Mouse (Mus musculus): ENCODE measurements at regions not wholly inside any gene's neighbourhood (a gene's known extent, or its start where the extent isn't known, plus 50 kb on each side); places are given as distances from the start of the nearest gene placed in this dataset.
"Not testable (repeated sequence)": the region's sequence is repeated elsewhere in the genome, so short reads cannot be mapped to it uniquely, and the experiment has no call there.

DNA sequence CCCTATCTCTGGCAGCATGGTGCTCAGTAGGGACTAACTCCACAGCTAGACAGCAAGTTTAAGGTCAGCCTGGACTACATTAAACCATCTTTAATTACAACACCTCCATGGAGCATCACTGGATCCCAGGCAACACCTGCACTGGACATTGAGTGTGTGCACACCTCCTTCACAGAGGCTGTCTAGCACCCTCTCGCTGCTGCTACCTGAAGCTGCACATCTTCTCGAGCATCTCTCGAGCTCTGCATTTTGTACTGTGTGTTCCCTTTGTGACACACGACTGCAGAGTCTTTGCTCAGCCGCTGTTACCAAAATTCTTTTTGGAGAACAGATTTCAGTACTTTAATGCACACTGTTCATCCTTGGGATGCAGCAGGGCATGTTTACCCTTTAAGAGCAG, 212.2 kb upstream of the Smim15 start:
- no peak for DNase-seq (ENCODE audit: low spot score)

DNA sequence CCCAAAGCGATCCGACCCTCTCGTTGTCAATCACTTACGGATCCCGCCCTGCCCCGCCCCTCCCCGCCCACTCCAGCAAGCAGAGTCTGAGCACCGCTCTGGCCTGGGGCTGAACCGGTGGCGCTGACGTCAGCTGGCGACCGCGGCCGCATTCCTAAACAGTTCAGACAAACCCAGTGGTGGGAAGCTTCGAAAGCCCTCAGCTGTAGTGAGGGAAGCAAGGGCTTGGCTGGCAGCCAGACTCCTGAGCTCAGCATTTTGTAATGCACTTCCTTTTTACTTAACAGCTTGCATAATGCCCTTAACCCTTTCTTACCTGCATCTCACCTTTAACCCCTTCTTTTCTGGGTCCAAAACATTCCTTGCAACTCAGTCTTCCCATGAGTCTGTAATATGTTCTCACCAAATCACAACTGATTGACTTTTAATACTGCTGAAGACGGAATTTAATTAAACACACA, 213.0 kb upstream of the Smim15 start:
- DNase-seq (ENCODE audit: low spot score) = peak; percentile 94

DNA sequence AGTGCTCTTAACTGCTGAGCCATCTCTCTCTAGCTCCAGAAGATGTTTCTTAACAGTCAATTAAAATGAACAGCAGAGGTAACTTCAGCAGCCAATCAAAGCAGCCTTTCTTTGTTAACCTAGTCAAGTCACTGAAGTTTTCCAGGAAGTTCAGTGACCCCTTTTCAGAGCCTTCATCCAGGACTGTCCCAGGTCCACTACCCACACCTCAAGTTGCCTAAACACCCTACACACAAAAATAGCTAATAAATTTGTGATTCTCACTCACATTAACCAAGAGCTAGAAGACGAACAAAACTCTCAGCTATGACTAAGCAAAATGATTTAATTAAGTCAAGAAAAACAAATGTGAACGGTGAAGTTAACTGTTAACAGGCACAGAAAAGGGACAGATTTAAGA, 214.0 kb upstream of the Smim15 start:
- DNase-seq (ENCODE audit: low spot score) = no peak

DNA sequence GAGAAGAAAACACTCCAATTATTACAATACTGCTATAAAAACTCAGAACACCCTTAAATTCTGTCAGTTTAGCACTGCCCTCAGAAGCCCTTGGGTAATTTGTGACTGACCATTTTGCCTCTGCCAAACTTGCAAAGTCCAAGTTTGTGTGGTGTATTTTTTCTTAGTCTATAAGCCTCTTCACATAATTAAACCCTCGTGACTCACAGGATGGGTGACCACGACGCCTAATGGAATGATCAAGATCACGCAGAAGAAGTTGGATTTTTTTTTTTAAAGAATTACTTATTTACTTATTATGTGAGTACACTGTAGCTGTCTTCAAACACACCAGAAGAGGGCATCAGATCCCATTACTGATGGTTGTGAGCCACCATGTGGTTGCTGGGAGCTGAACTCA, 214.4 kb upstream of the Smim15 start:
- no peak for DNase-seq (ENCODE audit: low spot score)

DNA sequence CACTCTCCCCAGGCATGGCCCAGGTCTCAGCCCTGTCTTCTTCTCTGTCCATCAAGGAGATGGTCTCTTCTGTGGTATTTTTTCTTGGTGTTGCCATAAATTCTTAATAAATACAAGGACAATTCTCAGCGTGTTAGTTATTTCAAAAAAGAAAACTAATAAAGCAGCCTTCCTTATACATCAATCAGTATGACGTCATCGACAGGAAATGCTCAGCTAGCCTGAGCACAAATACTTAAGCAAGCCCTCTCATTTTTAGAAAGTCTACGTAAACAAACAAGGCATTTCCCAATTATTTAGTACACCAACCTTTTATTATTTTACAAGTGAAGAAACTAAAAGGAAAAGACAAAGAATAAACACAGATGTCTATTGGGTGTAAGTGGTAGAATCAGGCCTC, 218.6 kb upstream of the Smim15 start:
- no peak for DNase-seq (ENCODE audit: low spot score)

DNA sequence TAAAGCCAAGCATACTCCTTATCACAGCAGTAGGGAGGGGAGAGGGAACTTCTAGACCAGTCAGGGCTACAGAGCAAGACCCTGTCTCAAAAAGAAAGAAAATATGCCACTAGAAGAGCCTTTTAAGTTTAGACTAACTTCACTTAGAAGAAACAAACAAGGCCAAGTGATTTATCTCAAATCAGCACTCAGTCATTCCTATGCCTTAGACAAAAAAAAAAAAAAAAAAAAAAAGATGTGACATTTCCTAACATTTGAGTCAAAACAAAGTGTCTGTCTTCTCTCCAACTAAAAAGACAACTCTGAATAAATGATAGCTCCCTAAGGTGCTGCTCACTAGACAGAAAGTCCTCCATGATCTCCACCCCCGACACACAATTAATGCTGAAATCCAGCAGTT, 220.9 kb upstream of the Smim15 start:
- no peak for DNase-seq (ENCODE audit: low spot score)

DNA sequence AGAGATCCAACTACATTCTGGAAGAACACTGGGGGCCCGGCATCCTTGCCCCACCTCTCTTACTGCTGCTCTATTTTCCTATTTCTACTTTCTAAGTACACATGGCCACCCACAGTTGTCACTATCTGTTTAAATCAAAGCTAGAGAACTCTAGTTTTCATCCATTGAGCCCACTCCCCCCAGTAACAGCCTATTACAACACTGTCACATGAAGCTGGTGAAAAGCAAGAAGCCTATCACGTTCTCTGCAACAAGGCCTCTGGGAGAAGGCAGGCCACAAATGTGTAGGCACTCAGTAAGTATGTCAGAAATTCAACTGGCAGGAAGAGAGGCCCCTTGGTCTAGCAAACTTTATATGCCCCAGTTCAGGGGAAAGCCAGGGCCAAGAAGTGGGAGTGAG, 222.0 kb upstream of the Smim15 start:
- DNase-seq (ENCODE audit: low spot score) = no peak

DNA sequence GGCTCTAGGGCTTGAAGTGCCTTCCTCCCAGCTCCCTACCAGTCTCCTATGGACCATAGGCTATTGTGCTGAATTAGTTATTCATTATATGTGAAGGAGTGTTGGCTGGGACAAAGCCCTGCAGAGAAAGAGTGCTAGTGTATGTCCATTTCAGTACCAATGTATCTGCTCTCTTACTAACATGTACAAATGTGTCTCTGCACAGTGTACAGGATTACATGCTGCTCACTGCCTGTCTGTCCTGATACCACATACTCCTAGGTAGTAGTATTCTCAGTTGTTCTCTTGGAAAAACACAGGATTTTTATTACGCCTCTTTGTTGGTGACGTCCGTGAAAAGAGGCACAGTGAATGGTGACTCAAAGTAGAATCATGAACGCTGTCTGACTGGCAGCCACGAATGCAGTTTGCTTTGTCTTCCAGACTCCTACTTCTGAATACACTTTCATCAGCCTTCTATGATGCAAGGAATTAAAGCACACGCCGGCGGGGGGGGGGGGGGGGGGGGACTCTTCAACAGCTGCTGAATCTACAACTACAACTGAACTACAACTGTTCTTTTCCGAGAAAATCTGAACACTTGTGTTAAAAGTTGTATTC, 230.6 kb upstream of the Smim15 start:
- peak; percentile 26 for DNase-seq (ENCODE audit: low spot score)

DNA sequence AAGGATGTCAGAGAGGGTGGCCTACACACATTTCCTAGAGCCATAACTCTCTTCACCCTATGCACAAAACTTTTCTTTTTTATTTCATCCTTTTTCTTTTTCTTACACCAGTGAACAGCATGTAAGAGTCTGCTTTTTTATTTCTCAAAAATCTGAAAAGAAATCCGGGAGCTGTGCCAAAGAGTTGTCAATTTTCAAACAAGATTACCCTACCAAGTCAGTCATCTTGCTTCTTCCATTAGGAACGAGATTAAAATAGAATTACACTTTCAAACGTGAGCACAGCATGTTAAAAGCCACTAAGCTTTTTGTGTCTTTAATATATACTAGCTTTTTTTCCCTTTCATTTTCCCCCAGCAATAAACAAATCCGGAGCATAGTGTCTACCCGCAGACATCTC, 232.2 kb upstream of the Smim15 start:
- DNase-seq (ENCODE audit: low spot score) = peak; percentile 47

DNA sequence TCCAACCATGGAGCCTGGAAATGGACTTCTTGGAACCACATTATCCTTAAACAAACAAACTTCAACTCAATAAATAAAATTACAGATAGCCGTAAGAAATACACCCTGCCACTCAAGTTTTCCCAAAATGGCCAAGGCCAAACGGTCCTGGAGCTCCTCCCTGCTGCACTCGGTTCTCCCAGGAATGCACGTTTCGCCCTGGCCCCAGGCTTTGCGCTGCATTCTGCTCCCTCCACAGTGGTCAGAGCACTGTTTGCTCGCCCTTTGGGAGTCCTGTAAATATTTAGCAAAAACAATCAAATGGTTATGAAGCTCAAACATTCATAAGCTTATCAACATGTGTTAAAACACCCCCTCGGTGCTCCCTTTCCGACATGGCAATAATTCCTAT, 233.4 kb upstream of the Smim15 start:
- no peak for DNase-seq (ENCODE audit: low spot score)

DNA sequence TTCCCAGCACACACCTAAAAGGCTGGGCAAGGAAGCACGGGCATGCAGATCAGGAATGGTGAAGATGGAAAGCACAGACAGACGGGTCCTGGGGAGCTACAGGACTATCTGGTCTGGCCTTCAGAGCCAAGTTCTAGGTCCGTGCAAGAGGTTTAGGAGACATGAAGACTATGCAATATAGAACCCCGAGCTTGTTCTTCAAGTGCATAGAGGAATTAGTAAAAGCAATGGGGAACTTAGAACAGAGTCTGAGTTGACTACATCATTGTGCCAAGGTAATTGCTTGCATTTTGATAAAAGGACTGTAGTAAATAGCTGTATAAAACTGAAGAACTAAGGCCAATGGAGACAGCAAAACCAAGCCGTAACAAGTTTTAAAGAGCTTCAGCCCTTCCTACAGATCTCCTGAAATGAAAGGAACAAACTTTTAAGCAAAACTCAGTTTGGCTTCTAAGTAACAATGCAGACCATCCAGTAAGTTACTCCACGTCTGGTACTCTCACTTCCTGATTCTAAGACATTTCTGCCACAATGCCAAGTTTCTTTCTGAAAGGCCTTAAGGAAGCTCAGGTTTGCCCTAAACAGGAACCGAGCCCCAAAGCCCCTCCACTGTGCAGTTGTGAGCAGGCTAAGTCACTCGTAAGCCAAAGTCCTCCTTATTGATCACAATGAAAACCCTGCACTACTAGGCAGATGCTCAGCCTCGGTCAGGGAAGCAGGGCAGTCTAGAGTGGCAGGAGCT, 234.0 kb upstream of the Smim15 start:
- DNase-seq (ENCODE audit: low spot score) = no peak

DNA sequence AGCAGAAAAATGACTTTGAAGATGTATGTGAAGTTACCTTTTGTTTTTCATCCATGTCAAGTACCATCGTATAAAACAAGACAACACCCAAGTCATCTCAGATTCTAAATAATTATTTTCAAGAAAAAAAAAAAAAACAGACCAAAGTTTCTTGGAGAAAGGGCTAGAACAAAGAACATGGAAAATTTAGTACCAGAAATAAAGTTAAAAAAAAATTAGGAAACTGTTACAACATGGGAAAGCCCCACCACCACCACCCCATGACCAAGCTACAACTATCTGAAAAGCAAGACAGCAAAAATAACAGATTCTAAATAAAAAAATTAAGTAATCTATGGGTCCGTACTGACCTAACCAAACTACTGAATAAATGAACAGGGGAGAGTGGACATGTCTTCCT, 235.3 kb upstream of the Smim15 start:
- DNase-seq (ENCODE audit: low spot score) = no peak

DNA sequence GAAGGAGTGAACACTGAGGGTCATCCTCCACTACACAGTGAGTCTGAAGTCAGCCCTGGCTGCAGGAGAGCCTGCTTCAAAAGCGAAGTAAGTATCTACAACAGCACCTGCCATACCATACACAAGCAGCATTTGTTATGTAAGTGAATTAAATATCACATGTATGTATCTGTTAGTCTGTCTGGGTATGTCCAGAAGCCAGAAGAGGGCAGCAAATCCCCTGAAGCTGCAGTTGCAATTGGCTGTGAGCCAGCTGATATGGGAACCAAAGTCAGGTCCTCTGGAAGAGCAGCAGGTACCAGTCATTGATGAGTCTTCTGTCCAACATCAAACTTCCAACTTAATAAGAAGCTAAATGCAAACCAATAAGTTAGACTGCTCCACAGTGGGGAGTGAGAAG, 239.8 kb upstream of the Smim15 start:
- DNase-seq (ENCODE audit: low spot score) = peak; percentile 7

DNA sequence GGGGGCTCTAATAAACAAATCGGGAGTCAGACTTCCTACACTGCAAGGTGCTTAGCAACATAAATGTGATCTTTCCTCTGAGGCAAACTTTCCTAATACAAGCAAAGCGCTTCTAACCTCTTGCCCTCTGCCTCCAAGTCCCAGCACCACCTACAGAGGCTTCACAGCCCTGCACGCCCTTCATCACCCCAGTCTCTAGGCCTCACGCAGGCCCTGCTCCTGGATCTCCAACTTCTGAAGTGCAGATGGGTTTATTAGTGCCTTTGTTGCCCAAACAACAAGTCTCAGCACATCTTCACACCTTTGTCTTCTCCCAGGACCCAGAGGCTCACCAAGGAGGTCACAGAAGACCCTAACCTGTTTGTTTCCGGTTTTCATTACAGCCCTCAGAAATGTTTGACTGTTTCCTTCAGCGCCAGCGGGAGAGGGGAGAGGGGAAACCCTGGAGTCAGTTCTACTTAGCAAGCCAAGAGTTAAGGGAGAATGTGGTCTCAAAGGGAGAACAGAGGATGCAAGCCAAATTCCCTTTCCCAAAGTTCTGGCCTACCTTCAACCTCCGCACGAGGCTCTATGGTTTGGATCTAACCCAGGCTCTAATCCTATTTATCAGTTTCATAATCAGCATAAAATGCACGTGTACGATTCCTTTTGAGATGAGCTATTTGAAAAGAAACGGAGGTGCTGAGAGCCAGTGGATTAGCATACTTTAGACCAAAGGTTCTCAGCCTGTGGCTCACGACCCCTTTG, 244.9 kb upstream of the Smim15 start:
- DNase-seq (ENCODE audit: low spot score) = no peak

DNA sequence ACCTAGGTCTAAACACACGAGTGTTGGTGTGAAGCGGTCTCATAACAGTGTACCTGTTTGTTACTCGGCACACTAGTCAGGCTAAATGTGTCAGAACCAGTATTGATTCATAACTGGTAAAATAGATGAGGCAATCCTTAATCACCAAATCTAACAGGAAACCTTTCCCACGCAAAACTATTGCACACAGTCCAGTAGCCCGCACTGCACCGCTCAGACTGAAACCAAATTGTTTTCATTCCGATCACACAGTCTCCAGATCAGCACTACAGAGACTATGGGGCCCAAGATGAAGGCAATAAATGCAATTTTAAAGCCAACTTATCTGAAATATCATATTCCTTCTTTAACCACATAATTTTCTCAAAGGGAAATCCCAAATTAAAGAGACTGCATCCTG, 246.1 kb upstream of the Smim15 start:
- peak; percentile 10 for DNase-seq (ENCODE audit: low spot score)

DNA sequence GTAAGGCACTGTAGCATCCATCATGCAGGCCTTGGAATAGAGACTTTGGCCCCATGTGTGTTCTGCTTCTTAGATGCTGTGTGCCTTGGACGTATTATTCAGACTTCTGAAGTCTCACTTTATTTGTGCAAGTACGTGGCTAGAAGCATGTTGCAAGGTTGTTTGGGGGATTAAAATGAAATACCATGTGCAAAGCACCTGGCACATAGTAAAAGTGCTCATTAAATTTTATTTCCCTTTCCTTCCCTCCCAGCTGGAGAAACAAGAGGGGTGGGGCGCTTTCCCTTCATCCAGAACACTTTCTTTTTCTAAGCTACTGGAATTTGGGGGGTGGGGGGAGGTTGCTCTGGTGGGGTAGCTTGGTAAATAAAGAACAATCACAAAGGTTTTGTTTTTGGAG, 248.7 kb upstream of the Smim15 start:
- no peak for DNase-seq (ENCODE audit: low spot score)

DNA sequence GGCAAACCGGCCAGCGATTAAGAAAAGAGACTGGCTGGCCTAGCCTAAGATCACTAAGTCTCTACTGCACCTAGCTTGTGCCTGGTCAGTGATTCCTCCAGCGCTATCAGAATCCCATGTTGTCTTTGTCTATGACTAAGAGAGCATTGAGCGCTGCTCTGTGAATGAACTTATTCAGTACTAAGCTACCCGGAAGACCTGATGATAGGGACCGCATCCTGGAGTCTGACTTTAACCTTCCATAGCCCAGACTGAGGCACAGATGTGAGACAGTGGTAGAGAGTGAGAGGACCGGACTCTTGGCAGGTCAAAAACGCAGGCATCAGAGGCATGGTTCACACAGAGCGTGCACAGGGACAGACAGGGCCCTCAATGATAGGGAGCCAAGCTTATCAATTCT, 252.5 kb upstream of the Smim15 start:
- no peak for DNase-seq (ENCODE audit: low spot score)

DNA sequence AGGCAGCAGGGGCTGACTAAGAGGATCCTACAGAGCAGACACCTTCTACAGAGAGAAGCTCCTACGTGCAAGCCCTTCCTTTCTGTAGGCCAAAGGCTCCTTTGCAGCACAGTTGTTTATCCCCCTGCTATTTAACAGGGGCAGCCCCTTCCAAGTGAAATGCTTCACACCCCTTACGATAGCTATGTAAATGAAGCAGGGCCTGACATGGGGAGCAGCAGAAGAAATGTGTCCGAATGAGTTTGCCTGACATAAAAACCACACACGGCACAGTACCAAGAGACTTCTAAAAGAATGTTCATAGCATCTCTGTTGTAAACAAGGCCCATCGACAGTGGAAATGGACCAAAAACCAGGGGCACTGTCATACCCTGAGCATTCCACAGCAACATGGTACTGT, 259.3 kb upstream of the Smim15 start:
- DNase-seq (ENCODE audit: low spot score) = no peak

DNA sequence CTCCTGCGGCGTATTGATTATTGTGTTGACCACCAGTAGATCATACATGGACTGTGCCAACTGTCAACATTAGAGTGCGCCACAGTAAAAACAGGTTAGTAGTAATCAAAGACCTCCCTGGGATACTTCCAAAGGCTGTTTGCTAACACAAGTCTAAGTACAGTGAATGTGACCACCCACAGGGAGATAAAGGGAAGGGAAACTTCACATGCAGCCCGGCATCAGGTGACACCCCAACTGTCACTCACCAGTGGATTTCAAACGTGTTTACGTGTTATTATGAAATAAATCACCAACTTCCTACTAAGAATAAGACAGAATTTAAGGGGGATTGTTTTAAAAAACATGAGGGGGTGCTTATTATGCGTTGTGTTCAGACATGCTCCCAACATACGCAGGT, 262.5 kb upstream of the Smim15 start:
- DNase-seq (ENCODE audit: low spot score) = no peak

DNA sequence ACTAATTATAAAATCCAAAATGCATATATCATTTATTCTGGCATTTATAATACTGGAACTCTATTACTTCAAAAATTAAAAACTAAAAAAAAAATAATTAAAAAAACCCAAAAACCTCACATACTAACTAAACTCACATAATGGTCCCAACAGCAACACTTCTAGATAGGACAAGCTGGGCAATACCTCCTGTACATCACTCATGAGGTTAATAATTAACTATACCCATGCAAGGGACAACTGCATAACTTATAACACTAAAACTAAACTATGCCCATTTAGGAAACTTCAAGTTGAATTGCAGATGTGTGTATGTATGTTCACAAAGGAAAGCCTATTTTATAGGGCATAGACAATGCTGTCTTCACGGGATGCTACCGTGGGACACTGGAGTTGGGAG, 263.0 kb upstream of the Smim15 start:
- DNase-seq (ENCODE audit: low spot score) = no peak

DNA sequence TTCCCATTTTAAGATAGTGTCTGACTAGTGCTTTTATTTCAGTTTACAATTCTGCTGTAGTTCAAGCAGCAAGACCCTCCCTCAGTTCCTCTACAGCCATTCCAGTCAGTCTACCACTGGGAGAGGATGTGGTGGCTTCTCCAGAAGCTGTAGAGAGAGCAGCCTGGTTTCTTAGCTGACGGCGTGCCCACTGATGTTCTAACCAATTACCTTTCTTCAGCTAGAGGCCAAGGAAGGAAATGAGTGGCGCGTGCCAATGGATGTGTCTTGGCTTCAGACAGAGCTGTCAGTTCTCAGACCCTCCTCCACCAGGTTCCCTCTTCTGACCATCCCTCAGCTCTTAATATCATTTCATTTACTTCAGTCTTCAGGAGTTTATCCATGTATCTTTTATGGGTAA, 264.7 kb upstream of the Smim15 start:
- DNase-seq (ENCODE audit: low spot score) = no peak

DNA sequence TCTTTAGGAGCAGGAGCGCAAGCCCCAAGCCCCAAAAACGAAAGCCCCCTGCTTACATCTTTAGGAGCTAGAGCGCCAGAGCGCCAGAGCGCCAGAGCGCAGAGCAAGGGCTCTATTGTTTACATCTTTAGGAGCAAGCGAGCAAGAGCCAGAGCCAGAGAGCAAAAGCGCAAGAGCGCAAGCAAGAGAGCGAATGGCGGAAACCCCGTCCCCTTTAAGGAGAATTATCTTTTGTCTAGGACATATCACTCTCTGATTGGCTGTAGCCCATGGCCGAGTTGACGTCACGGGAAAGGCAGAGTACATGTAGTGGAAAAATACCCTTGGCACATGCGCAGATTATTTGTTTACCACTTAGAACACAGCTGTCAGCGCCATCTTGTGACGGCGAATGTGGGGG, 269.7 kb upstream of the Smim15 start:
- not testable (repeated sequence) for DNase-seq (ENCODE audit: low spot score)

DNA sequence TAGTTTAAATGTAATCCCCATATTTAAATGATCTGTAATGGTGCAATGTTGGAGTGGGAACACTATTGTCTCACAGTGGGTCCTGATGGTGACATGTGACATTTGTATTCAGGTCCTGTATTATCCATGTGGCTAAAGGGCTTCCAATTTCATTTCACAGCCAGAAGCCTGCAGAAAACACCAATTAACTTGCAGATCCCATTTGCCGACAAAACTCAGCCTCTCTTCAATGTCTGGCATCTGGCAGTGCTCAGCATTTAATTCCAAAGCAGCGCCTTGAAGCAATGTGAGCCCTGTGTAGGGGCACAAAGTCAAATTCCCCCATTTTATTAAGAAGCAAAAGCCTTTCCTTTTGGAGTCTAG, 277.0 kb upstream of the Smim15 start:
- DNase-seq (ENCODE audit: low spot score) = no peak
